Mouse (Mus musculus): ENCODE data around the gene Vegfa. TPM values are rescaled to one million over a fixed set of nuclear protein-coding genes. Genes with fewer than 3 reads are reported as not detected.

Vegfa gene
- total RNA-seq (2021), result 10 to 100 TPM; 68.1 to 99.0 TPM

GRCm38 (mm10) chr17:46032257-46032991, at the start of gene Vegfa:
Vegfa (minus strand) TSS chr17:46032369.
- DNase-seq, result peak; percentile 89

GRCm38 (mm10) chr17:46081657-46082056, 49.5 kb upstream of the Vegfa start:
- no peak for DNase-seq

GRCm38 (mm10) chr17:46081042-46081441, 48.9 kb upstream of the Vegfa start:
- DNase-seq, result no peak

DNA sequence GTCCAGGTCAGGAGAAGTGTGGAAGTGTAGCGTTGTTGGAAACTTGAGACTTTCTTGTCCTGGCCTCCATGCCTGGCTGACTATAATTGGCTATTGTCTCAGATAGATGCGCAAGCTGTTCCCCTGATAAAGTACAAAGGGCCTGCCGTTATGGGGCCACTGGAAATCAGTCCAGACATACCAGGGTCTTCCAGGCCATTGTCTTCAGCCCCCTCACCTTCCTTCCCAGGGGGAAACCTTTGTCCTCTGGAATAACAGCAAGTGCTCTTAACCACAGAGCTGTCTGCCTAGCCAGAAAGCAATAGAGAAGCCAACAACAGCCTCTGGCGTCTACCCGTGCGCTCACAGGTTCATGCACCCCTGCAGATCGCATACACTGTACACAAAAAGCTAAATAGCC, 48.2 kb upstream of the Vegfa start:
- no peak for DNase-seq

- DNase-seq, result no peak
These were observed 46.9 kb upstream of the Vegfa start for GRCm38 (mm10) chr17:46079037-46079436.

- no peak for DNase-seq
These were observed 45.9 kb upstream of the Vegfa start for GRCm38 (mm10) chr17:46077921-46078534.

- no peak for DNase-seq
These were observed 44.0 kb upstream of the Vegfa start for GRCm38 (mm10) chr17:46076260-46076551.

DNA sequence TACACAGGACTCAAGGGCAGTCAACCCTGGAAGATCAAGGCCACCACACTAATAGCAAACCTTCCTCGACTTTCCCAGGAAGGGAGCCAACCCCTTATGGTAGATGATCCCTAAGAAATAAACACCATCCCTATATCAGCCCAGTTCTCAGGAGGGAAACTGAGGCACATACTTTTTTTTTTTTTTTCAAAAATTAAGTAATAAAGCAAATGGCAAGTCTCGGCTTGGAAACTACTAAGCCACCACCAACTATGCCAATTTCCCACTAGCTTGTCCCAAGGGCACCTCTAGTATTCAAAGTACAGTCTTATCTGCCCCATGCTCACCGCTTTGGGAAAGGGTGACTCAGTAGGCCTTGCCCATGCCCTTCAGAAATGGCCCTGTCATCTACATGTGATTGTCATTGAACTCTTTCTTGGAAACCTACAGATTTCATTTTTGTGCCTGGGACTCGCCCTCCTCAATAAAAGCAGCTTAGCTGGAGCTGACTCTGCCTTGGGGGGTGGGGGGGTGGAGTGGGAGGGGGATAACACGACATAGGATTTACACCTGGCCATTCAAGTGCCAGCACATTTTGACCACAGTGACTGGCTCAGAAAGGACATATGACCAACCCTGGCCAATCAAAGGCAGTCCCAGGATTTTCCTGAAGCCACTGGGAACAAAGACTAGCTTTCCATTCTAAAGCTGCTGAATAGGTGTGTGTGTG, 43.5 kb upstream of the Vegfa start:
- DNase-seq, result no peak

DNA sequence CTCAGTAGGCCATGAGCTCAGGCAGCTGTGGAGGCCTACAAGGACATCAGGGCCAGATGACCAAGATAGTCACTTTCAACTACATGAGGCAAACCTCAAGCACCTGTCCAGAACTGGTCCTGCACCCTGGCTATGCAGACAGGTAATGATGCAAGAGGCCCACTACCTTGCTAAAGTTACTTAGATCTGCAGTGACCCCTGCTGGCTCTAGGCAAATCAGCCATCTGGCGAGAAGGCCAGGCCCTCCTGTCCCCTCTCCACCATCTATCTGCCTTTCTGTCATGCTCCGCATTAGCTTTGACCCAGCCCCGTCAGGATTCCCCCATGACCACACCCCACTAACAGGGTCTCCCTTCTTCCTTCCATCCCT, 42.9 kb upstream of the Vegfa start:
- DNase-seq, result no peak

- DNase-seq, result no peak
These were observed 42.4 kb upstream of the Vegfa start for GRCm38 (mm10) chr17:46074398-46075115.

GRCm38 (mm10) chr17:46073730-46074301, 41.6 kb upstream of the Vegfa start:
- peak in 1 of 2 experiments; percentile 17 for DNase-seq

DNA sequence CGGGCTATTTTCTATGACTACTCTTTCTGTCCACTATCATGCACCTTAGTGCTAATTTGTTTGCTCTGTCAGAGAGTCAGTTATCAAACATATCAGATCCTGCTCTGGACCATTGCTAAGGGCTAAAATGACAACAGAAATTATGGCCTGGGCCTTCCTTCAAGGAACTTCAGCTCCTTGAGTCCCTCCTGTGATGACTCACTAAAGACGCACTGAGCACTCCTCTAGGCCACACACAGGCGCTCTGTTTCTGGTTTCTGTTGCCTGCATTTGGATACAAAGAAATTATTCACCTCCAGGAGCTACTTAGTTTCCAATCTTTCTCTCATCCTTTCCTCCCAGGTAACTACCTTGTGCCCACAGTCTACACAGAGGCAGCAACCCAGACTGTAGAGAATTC, 39.4 kb upstream of the Vegfa start:
- DNase-seq, result no peak

DNA sequence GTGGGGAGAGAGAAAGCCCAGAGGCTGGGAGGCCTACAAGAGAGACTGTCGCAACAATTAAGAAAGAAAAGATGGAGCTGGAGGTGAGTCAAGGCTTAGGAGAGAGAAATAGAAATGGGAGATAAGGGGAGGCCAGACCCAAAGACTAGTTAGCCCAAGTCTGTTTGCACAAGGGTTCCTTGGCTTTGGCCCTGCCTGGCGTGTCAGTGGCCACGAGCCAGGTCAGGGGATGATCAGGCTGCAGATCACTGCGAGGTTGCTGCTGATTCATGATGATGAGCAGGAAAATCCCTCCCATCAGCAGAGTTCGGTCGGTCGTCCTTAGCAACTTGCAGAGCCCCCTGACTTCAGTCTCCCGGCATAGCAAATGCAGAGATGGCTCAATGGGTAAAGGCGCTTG, 37.9 kb upstream of the Vegfa start:
- DNase-seq, result no peak

DNA sequence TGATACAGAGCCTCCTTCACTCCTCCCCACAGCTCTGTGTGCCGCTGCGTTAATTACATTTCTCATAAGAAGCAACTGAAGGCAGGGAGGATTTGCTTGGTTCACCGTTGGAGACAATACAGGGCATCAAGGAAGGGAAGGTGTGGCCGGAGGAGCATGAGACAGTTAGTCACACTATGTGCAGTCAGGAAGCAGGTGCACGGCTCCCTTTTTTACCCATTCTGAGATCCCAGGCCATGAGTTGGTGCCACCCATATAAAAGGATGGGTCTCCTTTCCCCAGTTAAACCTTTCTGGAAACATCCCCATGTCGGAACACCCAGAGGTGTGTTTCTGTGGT, 31.8 kb upstream of the Vegfa start:
- no peak for DNase-seq

GRCm38 (mm10) chr17:46063283-46063973, 31.3 kb upstream of the Vegfa start:
- no peak for DNase-seq

GRCm38 (mm10) chr17:46060253-46060652, 28.1 kb upstream of the Vegfa start:
- DNase-seq, result no peak

DNA sequence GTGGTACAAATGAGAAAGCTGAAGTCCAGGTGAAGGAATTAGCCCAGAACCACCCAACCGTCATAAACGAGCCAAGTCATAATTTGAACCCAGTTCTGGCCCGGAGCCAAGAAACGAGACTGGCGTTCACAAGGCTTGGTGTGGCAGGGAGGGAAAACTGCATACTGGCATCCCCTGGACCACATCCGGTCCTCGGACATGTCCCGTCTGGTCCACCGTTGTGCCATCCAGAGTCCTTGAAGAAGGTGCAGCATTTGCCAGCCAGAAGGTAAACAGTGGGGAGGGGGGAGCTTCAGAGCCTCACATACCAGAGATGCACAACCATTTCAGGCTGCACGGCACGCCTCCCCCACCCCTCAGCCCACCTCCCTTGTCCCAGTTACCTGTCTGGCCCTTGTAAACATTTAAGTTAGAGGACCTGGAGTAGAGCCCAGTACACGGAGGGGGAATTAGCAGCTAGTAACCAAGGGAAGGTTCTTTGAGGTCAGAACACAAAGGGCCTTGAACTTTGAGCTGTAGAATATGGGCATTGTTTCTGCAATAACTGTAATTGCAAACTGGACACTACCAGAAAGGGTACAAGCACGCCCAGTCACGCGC, 27.2 kb upstream of the Vegfa start:
- DNase-seq, result no peak

- DNase-seq, result no peak
These were observed 24.1 kb upstream of the Vegfa start for GRCm38 (mm10) chr17:46056288-46056687.

DNA sequence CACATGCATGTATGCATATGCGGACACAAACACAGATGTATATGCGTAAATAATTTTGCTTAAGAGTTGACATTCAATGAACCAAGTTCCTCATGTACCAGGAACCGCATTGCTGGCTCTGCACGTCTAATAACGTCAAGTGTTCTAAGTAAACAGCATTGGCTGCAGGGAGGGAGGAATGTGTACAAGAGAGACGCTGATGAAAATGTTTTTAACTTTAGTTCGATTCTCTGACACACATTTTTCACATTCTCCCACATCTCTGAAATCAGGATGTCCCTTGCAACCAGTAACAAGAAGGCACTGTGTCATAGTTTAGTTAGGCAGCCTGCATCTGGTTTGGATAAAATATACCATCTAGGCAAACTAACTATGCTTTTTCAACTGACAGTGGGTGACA, 23.6 kb upstream of the Vegfa start:
- no peak for DNase-seq

DNA sequence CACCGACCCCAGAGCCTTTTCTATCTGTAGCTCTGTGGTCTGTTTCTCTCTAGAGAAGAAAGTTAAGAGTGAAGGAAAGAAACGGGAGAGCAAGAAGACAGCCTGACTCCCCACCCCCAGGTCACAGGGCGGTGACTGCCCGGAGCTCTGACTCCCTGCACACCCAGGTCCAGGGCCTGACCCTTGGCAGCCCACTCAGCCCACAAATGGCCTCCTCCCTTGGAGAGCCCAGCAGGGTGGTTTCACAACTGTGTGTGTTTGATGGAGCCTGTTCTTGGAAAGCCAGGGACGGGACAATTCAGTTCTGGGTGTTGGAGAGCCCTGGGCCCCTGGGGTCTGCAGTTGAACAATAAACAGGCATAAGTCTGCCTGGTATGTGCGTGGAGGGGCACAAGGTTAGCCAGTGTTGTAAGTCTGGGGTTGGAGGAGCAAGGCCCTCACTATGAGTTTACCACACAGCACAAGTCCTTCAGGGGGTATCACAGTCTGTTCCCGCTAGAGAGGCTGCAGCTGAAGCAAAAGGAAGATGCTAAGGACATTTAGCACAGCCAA, 21.2 kb upstream of the Vegfa start:
- DNase-seq, result no peak

- no peak for DNase-seq
These were observed 20.0 kb upstream of the Vegfa start for GRCm38 (mm10) chr17:46052146-46052545.

- DNase-seq, result no peak
These were observed 19.2 kb upstream of the Vegfa start for GRCm38 (mm10) chr17:46051356-46051755.

All from layer of hippocampus, postnatal 36 days (tissue).